Mouse (Mus musculus) mouse embryonic stem cell (cell line): ENCODE data around the gene Olfr914.

ENCODE experiments used
- in situ Hi-C, 2 experiments: fragments of 300-500 bp; cut with MboI; formaldehyde crosslinking; loops; 1 replicate in 1 of 2; 3 replicates in 1 of 2; pipeline ENCODE4 v1.14.3; 2019 to 2020; ENCODE audit warnings: low sequenced_read_pairs in 2 of 2, low pct_unique_long_range_greater_than_20kb in 1 of 2, mixed read lengths in 1 of 2; ENCODE audit not compliant: unreplicated experiment in 1 of 2

The Olfr914 gene

GRCm38 (mm10) chr9:38604802-38605201 lies at the start of gene Olfr914:
TSS of gene Olfr914 (plus strand) at chr9:38605102.
- in situ Hi-C loops: no loop called here

DNA sequence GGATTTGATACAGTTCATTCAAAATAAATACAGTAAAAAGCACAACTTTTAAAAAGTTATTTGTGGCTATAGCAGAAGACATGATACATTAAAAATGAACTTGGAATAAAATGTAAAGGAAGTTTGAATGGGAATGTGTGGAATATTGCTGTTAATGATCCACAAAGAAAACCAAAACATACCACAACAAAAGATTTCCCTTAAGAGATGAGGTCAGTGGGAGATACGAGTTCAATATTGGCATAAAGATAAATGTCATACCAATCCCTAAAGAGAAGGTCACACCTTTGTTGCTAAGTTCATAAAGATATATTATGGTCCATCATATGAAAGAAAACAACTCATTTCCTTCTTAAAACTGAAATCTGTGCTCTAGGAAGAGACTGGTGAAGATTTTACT lies 25.0 kb upstream of the Olfr914 start, which contains the start of gene Olfr912:
Gene Olfr912, plus strand, starts transcription at position 301 of the 400 bp plus-strand sequence.
- in situ Hi-C loops: no loop called here

GRCm38 (mm10) chr9:38591056-38591455 lies 13.8 kb upstream of the Olfr914 start:
- in situ Hi-C loops: no loop called here

DNA sequence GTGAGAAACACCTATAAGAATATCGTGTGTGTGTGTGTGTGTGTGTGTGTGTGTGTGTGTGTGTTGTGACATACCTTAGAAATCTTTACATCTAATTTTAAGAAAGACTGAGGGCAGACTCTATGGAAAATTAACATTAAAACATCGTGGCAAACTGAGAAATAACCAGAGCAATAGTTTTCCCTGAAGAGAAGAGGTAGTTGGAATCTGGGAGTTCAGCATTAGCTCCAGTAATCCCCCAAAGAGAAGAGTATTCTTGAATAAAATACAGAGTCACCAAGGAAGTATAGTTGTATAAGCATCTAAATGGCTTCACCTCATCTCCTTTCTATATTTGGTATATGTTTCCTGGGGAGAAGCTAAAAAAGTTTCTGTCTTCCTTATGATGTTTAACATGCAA lies 12.4 kb upstream of the Olfr914 start, which contains the start of gene Olfr913:
Gene Olfr913, plus strand, starts transcription at position 301 of the 400 bp plus-strand sequence.
- in situ Hi-C loops: no loop called here

- in situ Hi-C loops: loop anchor here in 1 of 2 experiments (25.0 kb wide), 1 partner anchor 220 kb away; the partner anchor contains the start of gene Olfr147
Measured at GRCm38 (mm10) chr9:38632406-38632805, 27.5 kb downstream of the Olfr914 start.

GRCm38 (mm10) chr9:38659775-38660174 lies 54.9 kb downstream of the Olfr914 start, which contains the start of gene Olfr916:
TSS of gene Olfr916 (minus strand) at chr9:38659875.
- in situ Hi-C loops: no loop called here
